Mouse (Mus musculus) embryonic facial prominence, embryonic 15.5 days (tissue): ENCODE measurements around the gene Snx11. TPM values are rescaled to one million over a fixed set of nuclear protein-coding genes. Genes with fewer than 3 reads are reported as not detected.
"Not testable (repeated sequence)": the region's sequence is repeated elsewhere in the genome, so short reads cannot be mapped to it uniquely, and the experiment has no call there.

ENCODE experiments used
- ATAC-seq: fragments of 200-750 bp; cut with Nextera tagmentation; 2 replicates; pipeline ENCODE4 v1.8.0; 2017; ENCODE audit warnings: low read depth, moderate TSS enrichment; ENCODE audit not compliant: insufficient number of reproducible peaks, low FRiP score, low TSS enrichment
- H3K27ac ChIP-seq: fragments of 300-500 bp; sonication (generic); replicated peaks from 2 replicates; pipeline ENCODE4 v1.5.1; 2015; ENCODE audit warnings: mild to moderate bottlenecking, inconsistent platforms
- H3K27me3 ChIP-seq: fragments of 300-500 bp; sonication (generic); 2 replicates; pipeline ENCODE4 v1.6.1; 2015; ENCODE audit warnings: inconsistent platforms
- H3K36me3 ChIP-seq: fragments of 300-500 bp; sonication (generic); 2 replicates; pipeline ENCODE4 v1.6.1; 2015; ENCODE audit warnings: mild to moderate bottlenecking, inconsistent platforms
- H3K4me1 ChIP-seq: fragments of 300-500 bp; sonication (generic); 2 replicates; pipeline ENCODE4 v1.6.1; 2015; ENCODE audit warnings: inconsistent platforms
- H3K4me2 ChIP-seq: fragments of 300-500 bp; sonication (generic); replicated peaks from 2 replicates; pipeline ENCODE4 v1.6.1; 2015; ENCODE audit warnings: mild to moderate bottlenecking, inconsistent platforms
- H3K4me3 ChIP-seq: fragments of 300-500 bp; sonication (generic); replicated peaks from 2 replicates; pipeline ENCODE4 v1.5.1; 2015; ENCODE audit warnings: mild to moderate bottlenecking, inconsistent platforms
- H3K9ac ChIP-seq: fragments of 300-500 bp; sonication (generic); 2 replicates; pipeline ENCODE4 v1.6.1; 2015; ENCODE audit warnings: inconsistent platforms
- H3K9me3 ChIP-seq: fragments of 300-500 bp; sonication (generic); replicated peaks from 2 replicates; pipeline ENCODE4 v1.6.1; 2016; ENCODE audit warnings: inconsistent platforms
- WGBS: fragments of 180-500 bp; shearing (Covaris S2); methylation state at CpG from one replicate; pipeline ENCODE4 v1.1.7; 2015; 5-methylcytosine and 5-hydroxymethylcytosine counted together
- polyA plus RNA-seq: library from polyadenylated mRNA; unstranded; fragments of >200 nt; fragmentation: Nextera tagmentation; extraction: Ambion mirVana; gene quantifications from 2 replicates; pipeline ENCODE4 v1.2.1, GENCODE M21; 2015

Gene Snx11
- polyA plus RNA-seq, 1 experiment from 2014 or later = 23.8 TPM

- Histone ChIP-seq H3K9ac (no peak overlapping the region), H3K4me2 (peak overlapping the region; percentile 74), H3K4me1 (peaks cover 24% of the 10 kb centered on the region), H3K27me3 (no peaks in the 10 kb centered on the region), H3K27ac (no peak overlapping the region), H3K4me3 (peak overlapping the region; percentile 97; the same call in 1 of the 2 replicates), H3K36me3 (peaks cover 4% of the 10 kb centered on the region), H3K9me3 (no peaks in the 10 kb centered on the region)
- no peak for ATAC-seq
- WGBS = 4% methylated on average over 1 of the region's 1 CpGs
These were observed 13.3 kb upstream of the Snx11 start for GRCm38 (mm10) chr11:96790681-96791080.

GRCm38 (mm10) chr11:96789990-96790389, 12.6 kb upstream of the Snx11 start:
- Histone ChIP-seq H3K9me3 (no peaks in the 10 kb centered on the region), H3K4me1 (peaks cover 24% of the 10 kb centered on the region), H3K4me2 (peak overlapping the region; percentile 74), H3K9ac (peak overlapping the region; percentile 87), H3K27ac (peak overlapping the region; percentile 95; the same call in 1 of the 2 replicates), H3K27me3 (no peaks in the 10 kb centered on the region), H3K36me3 (no peaks in the 10 kb centered on the region), H3K4me3 (peak overlapping the region; percentile 97)
- ATAC-seq = no peak
- WGBS = 5% methylated on average over 5 of the region's 5 CpGs

GRCm38 (mm10) chr11:96788871-96789795, 11.8 kb upstream of the Snx11 start, which contains the start of gene Cbx1:
Cbx1 (plus strand) TSS chr11:96789127.
- no peaks in the 10 kb centered on the region for H3K36me3 ChIP-seq
- peaks cover 24% of the 10 kb centered on the region for H3K4me1 ChIP-seq
- H3K4me3 ChIP-seq = peak within 1 kb of the TSS; percentile 97
- no peaks in the 10 kb centered on the region for H3K27me3 ChIP-seq
- no peaks in the 10 kb centered on the region for H3K9me3 ChIP-seq
- peak within 1 kb of the TSS; percentile 74 for H3K4me2 ChIP-seq
- ATAC-seq = peak; percentile 96
- under 1% methylated on average over 80 of the region's 93 CpGs for WGBS
- H3K27ac ChIP-seq = peak within 1 kb of the TSS; percentile 95
- peak within 1 kb of the TSS; percentile 87 for H3K9ac ChIP-seq

GRCm38 (mm10) chr11:96786731-96787450, 9.5 kb upstream of the Snx11 start:
- no peaks in the 10 kb centered on the region for H3K36me3 ChIP-seq
- 32% methylated on average over 9 of the region's 9 CpGs for WGBS
- no peak for ATAC-seq
- no peaks in the 10 kb centered on the region for H3K9me3 ChIP-seq
- H3K4me2 ChIP-seq = no peak overlapping the region
- peaks cover 14% of the 10 kb centered on the region for H3K4me1 ChIP-seq
- H3K9ac ChIP-seq = no peak overlapping the region
- no peak overlapping the region for H3K27ac ChIP-seq
- no peak overlapping the region for H3K4me3 ChIP-seq
- no peaks in the 10 kb centered on the region for H3K27me3 ChIP-seq

GRCm38 (mm10) chr11:96784847-96785246, 7.5 kb upstream of the Snx11 start:
- not testable (repeated sequence) for H3K27ac ChIP-seq, ATAC-seq

GRCm38 (mm10) chr11:96781425-96781824, 4.1 kb upstream of the Snx11 start:
- no peaks in the 10 kb centered on the region for H3K9me3 ChIP-seq
- H3K4me3 ChIP-seq = no peak overlapping the region
- 80% methylated on average over 2 of the region's 2 CpGs for WGBS
- peaks cover 7% of the 10 kb centered on the region for H3K4me1 ChIP-seq
- H3K4me2 ChIP-seq = no peak overlapping the region
- no peaks in the 10 kb centered on the region for H3K36me3 ChIP-seq
- no peak overlapping the region for H3K9ac ChIP-seq
- no peak for ATAC-seq
- no peaks in the 10 kb centered on the region for H3K27me3 ChIP-seq
- no peak overlapping the region for H3K27ac ChIP-seq

More at GRCm38 (mm10) chr11:96784847-96785246, 7.5 kb upstream of the Snx11 start:
- H3K36me3 ChIP-seq, H3K9ac ChIP-seq, H3K4me1 ChIP-seq, H3K9me3 ChIP-seq, H3K4me3 ChIP-seq, H3K27me3 ChIP-seq, H3K4me2 ChIP-seq: not testable (repeated sequence)
- 18% methylated on average over 7 of the region's 7 CpGs for WGBS

- 69% methylated on average over 5 of the region's 5 CpGs for WGBS
- no peak for ATAC-seq
These were observed 2.9 kb upstream of the Snx11 start for GRCm38 (mm10) chr11:96780306-96780705.

GRCm38 (mm10) chr11:96778061-96778627, 785 bp upstream of the Snx11 start:
- WGBS = 62% methylated on average over 10 of the region's 10 CpGs
- Histone ChIP-seq H3K4me1 (peaks cover 11% of the 10 kb centered on the region), H3K4me3 (peak overlapping the region; percentile 60), H3K9ac (0 out of 2 replicates have a peak overlapping the region, but pooled peaks have one; percentile 4), H3K4me2 (peak overlapping the region; percentile 70), H3K27ac (peak overlapping the region; percentile 58)
- not testable (repeated sequence) for H3K27me3 ChIP-seq, ATAC-seq, H3K9me3 ChIP-seq, H3K36me3 ChIP-seq

More at GRCm38 (mm10) chr11:96780306-96780705, 2.9 kb upstream of the Snx11 start:
- Histone ChIP-seq H3K4me1 (peaks cover 11% of the 10 kb centered on the region), H3K27ac (no peak overlapping the region), H3K27me3 (no peaks in the 10 kb centered on the region), H3K4me3 (no peak overlapping the region), H3K9me3 (no peaks in the 10 kb centered on the region), H3K4me2 (no peak overlapping the region), H3K9ac (no peak overlapping the region), H3K36me3 (no peaks in the 10 kb centered on the region)

- H3K27me3 ChIP-seq = no peaks in the 10 kb centered on the region
- peak overlapping the region; percentile 22; the same call in 1 of the 2 replicates for H3K27ac ChIP-seq
- H3K4me2 ChIP-seq = peak overlapping the region; percentile 70
- peaks cover 11% of the 10 kb centered on the region for H3K4me1 ChIP-seq
- peak overlapping the region; percentile 60 for H3K4me3 ChIP-seq
- H3K9me3 ChIP-seq = no peaks in the 10 kb centered on the region
- 42% methylated on average over 3 of the region's 3 CpGs for WGBS
- H3K36me3 ChIP-seq = peaks cover 19% of the 10 kb centered on the region
- no peak overlapping the region for H3K9ac ChIP-seq
- ATAC-seq = no peak
These were observed 1.3 kb downstream of the Snx11 start for GRCm38 (mm10) chr11:96776068-96776467.

- peak overlapping the region; percentile 22; the same call in 1 of the 2 replicates for H3K27ac ChIP-seq
- no peak for ATAC-seq
- no peaks in the 10 kb centered on the region for H3K9me3 ChIP-seq
- H3K9ac ChIP-seq = no peak overlapping the region
- H3K27me3 ChIP-seq = no peaks in the 10 kb centered on the region
- H3K36me3 ChIP-seq = peaks cover 23% of the 10 kb centered on the region
- WGBS = 59% methylated on average over 7 of the region's 7 CpGs
- H3K4me1 ChIP-seq = peaks cover 11% of the 10 kb centered on the region
- H3K4me3 ChIP-seq = 0 out of 2 replicates have a peak overlapping the region, but pooled peaks have one; percentile 60
- 0 out of 2 replicates have a peak overlapping the region, but pooled peaks have one; percentile 6 for H3K4me2 ChIP-seq
These were observed 1.7 kb downstream of the Snx11 start for GRCm38 (mm10) chr11:96775665-96776064.

- 77% methylated on average over 8 of the region's 8 CpGs for WGBS
- no peak overlapping the region for H3K4me2 ChIP-seq
- H3K4me1 ChIP-seq = peaks cover 11% of the 10 kb centered on the region
- ATAC-seq = no peak
- H3K9ac ChIP-seq = no peak overlapping the region
- peaks cover 28% of the 10 kb centered on the region for H3K36me3 ChIP-seq
- H3K27ac ChIP-seq = no peak overlapping the region; the same call in 1 of the 2 replicates
- no peaks in the 10 kb centered on the region for H3K27me3 ChIP-seq
- no peaks in the 10 kb centered on the region for H3K9me3 ChIP-seq
- no peak overlapping the region for H3K4me3 ChIP-seq
These were observed 2.3 kb downstream of the Snx11 start for GRCm38 (mm10) chr11:96775063-96775462.
